Mouse (Mus musculus) left cerebral cortex, adult 18-20 months (tissue): ENCODE results near the gene Naga. TPM values are rescaled to one million over a fixed set of nuclear protein-coding genes. Genes with fewer than 3 reads are reported as not detected.

ENCODE experiments used
- DNase-seq, 2 experiments: peaks; one replicate each; pipeline ENCODE4 v3.0.0; 2021 to 2022; ENCODE audit warnings: low spot score in 2 of 2, mixed read lengths in 1 of 2
- total RNA-seq, 2 experiments: library from RNA; stranded (reverse); gene quantifications; 2 replicates each; pipeline ENCODE4 v1.2.3; 2021

The Naga gene
- total RNA-seq, 2 experiments from 2014 or later: 29.1 to 30.2 TPM

- no peak for DNase-seq
These were observed 1.8 kb upstream of the Naga start for GRCm38 (mm10) chr15:82340414-82341035.

GRCm38 (mm10) chr15:82339634-82340254, 1.0 kb upstream of the Naga start:
- no peak for DNase-seq

- DNase-seq: no peak
These were observed 425 bp upstream of the Naga start for GRCm38 (mm10) chr15:82339150-82339549.

- no peak for DNase-seq
These were observed 850 bp downstream of the Naga start for GRCm38 (mm10) chr15:82337875-82338274.

DNA sequence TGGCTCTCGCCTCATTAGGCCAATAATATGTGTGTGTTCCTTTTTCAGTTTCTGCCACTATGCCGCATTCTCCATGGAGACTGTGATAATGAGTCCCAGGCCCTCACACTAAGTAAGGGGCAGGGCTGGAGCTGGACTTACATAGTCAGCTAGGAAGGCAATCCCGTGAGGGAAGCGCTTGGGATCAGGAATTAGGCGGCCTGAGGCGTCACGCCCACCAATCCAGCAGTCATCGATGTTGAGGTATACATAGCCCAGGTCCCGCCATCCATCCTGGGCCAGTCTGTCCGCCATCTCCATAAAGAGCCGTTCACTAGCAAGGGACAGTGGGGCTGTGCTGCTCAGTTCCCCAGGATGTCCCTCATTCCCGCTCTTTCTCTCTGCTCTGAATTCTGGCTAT, 2.1 kb downstream of the Naga start:
- no peak for DNase-seq

DNA sequence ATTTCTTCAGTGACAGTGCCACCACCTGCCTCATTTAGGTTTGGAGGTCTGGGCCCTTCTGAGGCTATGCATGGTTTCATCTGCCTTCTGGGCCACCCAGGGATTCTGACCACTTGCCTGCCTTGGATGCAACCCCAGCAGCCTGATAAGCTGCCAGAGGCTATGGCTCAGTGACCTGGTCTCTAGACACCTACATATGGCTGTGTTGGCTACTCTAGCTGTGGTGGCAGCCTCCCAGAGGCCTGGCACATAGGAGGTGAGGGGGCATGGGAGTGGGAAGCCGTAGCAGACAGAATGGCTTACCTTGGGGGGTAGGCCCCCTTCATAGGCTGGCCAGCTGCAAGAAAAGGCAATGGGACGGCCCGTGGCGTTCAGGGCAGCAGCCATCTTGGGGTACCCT, 3.5 kb downstream of the Naga start:
- DNase-seq: no peak

GRCm38 (mm10) chr15:82325382-82325781, 13.3 kb downstream of the Naga start:
- DNase-seq: no peak

DNA sequence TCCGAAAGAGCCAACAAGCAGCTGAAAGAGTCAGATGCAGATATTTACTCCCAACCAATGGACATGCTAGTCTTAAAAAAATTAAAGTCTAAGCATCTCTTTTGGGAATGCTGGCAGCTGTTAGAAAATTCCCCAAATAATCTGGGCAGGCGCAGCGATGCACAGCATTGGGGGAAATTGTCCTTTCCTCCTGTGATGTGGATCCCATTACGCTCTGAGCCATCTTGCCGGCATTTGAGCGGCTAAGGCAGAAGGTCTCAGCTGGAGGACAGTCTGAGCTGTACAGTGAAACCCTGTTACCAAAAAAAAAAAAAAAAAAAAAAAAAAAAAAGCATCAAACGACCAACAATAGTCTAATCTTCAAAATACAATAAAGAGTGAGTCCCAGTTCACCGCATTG, 16.5 kb downstream of the Naga start:
- DNase-seq: no peak

- DNase-seq: no peak
These were observed 19.1 kb downstream of the Naga start for GRCm38 (mm10) chr15:82319613-82320012.

GRCm38 (mm10) chr15:82317839-82318238, 20.9 kb downstream of the Naga start:
- DNase-seq: no peak

- DNase-seq: no peak
These were observed 30.3 kb downstream of the Naga start for GRCm38 (mm10) chr15:82308416-82308815.

GRCm38 (mm10) chr15:82307107-82307506, 31.6 kb downstream of the Naga start:
- DNase-seq: no peak

GRCm38 (mm10) chr15:82298764-82299561, 39.8 kb downstream of the Naga start, which contains the start of gene Wbp2nl:
TSS of gene Wbp2nl (plus strand) at chr15:82298954.
- no peak for DNase-seq

GRCm38 (mm10) chr15:82294059-82294458, 44.7 kb downstream of the Naga start:
- DNase-seq: no peak

GRCm38 (mm10) chr15:82293271-82293711, 45.4 kb downstream of the Naga start:
- DNase-seq: no peak

DNA sequence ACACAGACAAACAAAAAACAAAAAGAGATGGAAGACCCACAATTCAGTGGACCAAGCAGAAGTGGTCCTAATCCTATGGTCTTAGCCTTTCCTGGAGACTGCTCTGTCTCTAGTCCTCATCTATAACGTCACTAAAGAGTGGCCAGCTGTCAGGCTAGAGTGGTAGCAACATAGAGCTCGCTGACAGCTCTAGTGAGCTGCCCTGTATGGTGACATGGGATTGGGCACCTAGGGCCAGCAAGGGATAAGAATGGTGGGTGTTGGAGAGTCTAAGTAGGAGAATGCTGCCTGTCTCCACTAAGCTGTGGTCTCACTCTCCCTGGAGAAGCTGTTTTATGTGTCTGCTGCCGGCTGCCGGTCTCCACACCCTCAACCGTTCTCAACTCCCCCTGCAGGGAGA, 45.9 kb downstream of the Naga start:
- no peak for DNase-seq

DNA sequence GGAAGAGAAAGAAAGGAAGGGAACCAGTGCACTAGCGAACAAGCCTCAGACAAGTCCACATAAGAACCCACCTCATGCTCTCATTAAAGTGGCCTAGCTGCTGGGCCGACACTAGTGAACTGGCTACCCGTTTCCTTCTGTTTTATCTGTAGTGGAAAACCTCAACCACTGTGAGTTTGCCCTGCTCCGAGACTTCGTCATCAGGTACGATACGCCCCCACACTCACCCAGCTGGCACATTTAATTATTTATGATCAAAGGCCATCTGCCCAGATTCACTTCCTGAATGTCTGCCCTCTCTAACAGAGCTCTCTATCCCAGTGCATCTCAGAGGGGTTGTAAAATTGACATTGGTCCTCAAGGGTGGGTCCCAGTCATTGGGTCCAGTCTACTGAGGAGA, 48.5 kb downstream of the Naga start:
- no peak for DNase-seq

DNA sequence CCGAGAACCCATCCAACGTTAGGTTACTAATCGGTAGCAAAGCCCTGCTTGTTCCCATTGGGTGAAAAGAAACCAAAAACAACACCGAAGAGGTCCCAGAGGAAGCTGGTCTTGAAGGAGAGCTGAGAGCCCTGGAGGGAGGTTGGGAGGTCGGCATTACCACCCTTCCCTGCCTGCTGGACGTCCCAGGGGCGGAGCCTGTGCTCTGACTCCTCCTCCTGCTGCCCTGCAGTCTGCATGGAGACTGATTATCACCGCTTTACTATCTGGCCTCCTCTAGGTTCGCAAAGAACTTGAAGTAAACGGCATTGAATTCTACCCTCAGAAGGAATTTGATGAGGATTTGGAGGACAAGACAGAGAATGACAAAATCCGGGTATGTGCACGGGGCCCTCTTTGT, 52.6 kb downstream of the Naga start:
- no peak for DNase-seq

GRCm38 (mm10) chr15:82280638-82281037, 58.1 kb downstream of the Naga start:
- no peak for DNase-seq
